Mouse (Mus musculus) mature B cell (primary cell): Measurements from ENCODE around the gene Ankrd17.

Experiments used
- in situ Hi-C: fragments of 300-500 bp; cut with MboI; formaldehyde crosslinking; loops from 2 replicates; pipeline ENCODE4 v1.14.3; 2019

The Ankrd17 gene

GRCm38 (mm10) chr5:90366121-90367066 lies at the start of gene Ankrd17:
Ankrd17 (minus strand) TSS chr5:90366577.
- in situ Hi-C loops, result no loop called here

GRCm38 (mm10) chr5:90414925-90415295 lies 48.5 kb upstream of the Ankrd17 start:
- in situ Hi-C loops, result no loop called here

DNA sequence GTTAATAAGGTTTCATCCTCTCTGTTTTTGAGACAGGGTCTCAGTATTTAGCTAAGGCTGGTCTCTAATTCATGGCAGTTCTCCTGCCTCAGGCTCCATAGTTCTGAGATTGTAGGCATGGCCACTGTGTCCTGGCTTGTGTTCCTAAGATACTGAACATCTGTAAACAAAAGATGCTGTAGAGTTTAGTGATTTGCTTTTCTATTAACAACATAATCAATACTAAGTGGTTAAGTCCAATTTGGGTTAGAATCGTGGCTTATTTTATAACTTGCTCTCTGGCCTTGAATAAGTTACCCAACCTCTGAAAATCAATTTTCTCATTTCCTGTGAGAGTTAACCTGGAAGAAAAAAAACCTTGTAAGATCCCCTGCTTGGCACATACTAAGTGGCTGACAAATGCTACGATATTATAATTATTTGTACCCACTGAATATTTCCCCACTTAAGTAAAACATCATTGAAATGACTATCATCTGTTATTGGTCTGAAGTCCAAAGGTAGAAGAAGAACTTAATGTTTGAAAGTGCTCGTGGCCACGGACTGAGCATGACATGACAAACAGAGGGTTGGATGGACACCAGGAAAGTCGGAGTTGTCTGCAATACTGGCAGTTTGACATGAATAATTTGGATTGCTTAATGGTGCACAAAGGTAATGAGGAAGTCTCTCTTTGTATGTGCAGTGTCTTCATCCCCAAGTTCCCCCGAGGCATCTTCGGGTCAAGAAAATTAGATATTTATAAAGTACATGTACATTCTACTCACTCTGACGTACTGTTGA lies 48.0 kb upstream of the Ankrd17 start:
- in situ Hi-C loops, result no loop called here

DNA sequence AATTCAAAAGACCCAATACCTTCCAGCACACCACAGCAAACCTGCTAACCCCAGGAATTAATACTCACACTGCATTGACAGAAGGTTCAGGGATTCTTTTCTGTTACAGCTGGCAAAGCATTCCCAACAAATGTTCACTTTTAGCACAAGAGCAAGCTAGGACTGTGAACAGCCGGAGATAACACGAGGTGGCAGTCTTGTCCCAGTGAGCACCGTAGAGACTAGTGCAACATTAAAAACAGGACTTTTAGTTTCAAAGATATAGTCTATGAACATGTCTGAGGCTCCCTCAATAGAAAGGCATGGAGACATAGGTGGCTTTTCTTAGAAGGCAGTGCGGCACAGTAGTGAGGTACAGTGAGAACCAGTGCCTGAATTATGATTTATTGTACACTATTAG lies 38.8 kb upstream of the Ankrd17 start:
- in situ Hi-C loops, result no loop called here

- in situ Hi-C loops, result no loop called here
These were observed 30.4 kb upstream of the Ankrd17 start for GRCm38 (mm10) chr5:90396817-90397216.

DNA sequence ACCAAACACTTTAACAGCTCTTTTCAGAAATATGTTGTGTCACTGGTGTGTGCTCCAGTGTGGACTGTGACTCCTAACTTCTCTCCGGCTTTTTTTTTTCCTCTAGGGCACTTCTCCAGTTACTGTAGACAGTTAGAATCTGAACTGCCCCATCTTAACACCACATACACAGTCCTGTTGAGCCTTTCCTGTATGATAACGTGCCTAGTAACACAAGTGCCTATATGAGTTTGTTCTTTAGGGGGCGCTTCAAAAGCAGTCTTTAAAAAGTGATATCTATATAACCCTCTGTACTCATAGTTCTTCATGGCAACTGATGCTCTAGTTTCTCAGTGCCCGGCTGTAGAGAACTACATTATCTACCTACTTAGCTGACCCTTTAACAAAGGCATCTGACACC lies 27.9 kb upstream of the Ankrd17 start:
- in situ Hi-C loops, result no loop called here

- in situ Hi-C loops, result no loop called here
These were observed 27.4 kb upstream of the Ankrd17 start for GRCm38 (mm10) chr5:90393764-90394163.

DNA sequence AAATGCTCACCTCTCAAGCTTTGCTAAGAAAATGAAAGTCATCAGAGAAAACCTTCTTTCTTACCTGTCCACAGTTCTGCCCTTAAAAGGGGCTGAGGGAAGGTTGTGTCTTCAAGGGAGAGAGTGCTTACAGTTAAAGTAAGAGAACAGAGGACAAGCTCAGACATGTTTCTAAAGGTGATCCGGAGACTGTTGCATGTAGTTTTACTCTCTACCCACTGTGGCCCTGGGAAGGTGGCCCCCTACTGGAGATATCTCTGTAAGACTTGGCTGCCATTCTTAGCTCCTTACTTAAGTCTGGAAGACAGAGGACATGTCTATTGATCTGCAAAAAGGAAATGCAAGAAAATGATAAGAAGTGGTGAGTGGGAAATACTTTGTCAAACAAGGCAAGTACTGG lies 16.7 kb upstream of the Ankrd17 start:
- in situ Hi-C loops, result no loop called here

DNA sequence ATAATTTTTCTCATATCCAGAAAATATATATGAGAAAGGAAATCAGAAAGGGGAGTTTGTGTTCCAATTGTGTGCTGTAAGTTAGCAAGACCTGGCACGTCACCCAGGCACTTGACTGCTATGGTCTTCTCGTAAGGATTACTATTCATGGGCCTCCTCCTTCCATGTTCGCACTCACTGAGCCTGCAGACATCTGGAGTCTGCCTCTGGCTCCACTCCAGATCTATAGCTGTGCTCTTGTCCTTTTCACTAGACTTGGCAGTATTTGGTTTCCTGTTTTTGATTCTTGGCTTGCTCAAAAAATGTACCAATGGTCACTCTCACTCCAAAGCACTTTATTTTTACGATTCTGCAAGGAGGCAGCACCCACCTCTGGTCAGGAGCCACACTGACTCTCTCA lies 15.1 kb upstream of the Ankrd17 start:
- in situ Hi-C loops, result no loop called here

DNA sequence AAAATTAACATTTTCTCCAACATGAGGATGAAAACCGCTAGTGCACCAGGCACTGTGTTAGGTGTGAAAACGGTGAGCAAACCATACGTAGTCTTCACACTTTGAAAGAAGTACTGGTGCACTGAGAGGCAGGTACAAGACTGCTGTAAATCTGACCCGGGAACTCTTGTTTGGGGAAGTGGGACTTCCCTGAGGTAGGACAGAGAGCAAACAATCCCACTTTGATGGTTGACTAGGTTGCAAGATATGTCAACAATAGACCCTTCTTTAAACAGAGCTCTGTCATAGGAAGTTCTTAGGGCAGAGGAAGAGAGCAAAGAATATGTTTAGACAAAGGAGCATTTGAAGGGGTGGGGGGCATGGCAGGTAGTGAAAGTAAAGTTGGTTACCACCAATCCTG lies 7.3 kb upstream of the Ankrd17 start:
- in situ Hi-C loops, result loop anchor here (5.0 kb wide), 1 partner anchor 151 kb away; the partner anchor contains the start of gene Cox18

GRCm38 (mm10) chr5:90370401-90370800 lies 4.0 kb upstream of the Ankrd17 start:
- in situ Hi-C loops, result loop anchor here (5.0 kb wide), 1 partner anchor 148 kb away; the partner anchor contains the start of gene Cox18

GRCm38 (mm10) chr5:90367067-90367303 lies 608 bp upstream of the Ankrd17 start, which contains the start of gene Gm9958:
Gm9958 (plus strand) TSS chr5:90367204.
- in situ Hi-C loops, result no loop called here

DNA sequence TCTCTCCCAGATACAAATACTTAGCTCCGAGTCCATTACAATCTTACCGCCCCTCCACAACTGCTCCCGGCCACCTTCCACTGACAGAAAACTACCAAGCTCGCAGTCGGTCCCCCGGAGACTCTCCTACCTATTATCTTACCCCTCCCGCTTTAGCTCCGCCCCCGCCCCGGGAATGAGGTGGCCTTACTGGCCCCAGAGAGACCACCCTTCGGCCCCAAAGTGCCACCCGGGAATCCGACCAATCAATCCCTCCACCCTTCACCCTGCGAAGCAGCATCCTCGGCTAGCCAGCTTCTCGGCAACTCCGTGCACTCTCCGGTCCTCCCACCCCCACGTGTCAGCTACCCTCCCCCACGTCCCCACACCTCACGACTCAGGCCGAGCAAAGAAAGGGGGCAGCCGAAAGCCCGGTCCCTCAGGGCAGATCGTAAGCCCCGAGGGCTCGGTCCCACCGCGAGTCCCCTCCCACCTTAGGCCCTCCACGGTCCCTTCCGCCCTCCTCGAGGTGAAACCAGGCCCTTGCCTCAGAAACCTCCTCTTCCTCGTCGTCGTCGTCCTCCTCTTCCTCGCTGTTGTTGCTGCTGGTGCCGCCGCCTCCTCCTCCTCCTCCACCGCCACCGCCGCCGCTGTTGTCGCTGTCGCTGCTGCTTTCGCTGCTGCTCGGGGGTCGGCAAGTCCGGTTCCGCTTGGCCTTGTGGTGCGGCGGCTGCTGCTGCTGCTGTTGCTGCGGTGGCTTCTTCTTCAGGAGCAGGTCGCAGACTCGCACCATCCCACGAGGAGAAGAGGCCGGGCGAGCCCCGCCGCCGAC lies 1.0 kb downstream of the Ankrd17 start:
- in situ Hi-C loops, result no loop called here

DNA sequence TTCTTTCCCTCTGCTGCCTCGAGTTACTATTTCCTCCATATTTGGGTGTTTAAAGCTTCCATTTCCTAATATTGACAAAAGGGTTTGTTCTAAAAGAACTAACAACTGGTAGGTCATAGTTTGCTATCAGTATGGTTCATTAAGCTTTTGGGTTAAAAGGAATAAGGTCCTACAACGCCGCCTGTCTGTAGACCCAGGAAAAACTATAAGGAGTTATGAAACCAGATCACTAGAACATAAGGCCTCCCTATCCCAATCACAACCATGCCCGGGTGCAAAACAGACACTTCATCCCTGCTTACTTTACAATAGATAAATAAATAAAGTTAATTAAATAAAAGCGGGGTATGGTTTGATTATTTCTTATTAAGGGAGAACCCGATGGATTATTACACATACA lies 1.9 kb downstream of the Ankrd17 start:
- in situ Hi-C loops, result no loop called here

DNA sequence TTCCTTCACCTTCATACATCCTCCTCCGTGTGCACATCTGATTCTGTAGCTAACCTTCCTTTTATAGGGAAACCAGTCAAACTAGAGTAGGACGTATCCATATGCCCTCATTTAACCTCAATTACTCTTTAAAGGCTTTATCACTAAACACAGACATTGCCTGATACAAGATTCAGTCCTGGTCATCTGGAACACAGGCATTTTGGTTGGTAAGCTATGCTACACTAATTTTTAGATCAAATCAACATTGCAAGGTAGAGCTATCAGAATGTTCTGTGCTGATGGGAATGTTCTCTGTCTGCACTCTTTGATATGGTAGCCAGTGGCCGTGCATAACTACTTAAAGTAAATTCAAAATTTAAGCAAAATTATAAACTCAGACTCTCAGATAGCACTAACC lies 10.6 kb downstream of the Ankrd17 start:
- in situ Hi-C loops, result no loop called here

DNA sequence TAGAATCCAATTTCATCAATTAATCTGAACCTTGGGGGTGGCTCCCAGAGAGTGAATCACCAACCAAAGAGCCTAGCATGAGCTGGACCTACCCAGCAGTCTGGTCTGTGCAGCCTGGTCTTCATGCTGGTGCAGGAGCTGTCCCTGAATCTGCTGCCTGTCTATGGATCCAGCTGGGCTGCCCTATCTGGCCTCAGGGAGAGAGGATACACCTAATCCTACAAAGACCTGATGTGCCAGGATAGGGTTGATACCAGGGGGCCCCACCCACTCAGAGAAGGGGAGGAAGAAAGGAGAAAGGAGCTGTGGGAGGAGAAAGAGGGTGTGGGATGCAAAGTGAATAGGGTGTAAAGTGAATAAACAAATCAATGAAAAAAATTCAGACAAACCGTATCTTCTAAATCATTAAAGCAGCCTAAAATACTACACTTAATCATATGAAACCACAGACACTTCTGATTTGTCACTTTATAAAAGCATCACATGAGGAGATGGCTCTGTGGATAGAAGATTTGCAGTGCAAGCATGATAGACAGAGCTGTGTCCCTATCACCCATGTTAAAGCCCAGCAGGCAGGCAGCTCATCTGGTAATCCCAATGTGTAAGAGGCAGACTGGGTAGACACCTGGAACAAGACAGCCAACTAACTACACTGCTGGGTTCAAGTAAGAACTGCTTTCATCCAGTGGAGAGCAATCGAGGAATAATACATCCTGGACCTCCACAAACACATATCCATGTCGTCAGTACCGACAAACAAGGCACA lies 12.6 kb downstream of the Ankrd17 start:
- in situ Hi-C loops, result no loop called here

DNA sequence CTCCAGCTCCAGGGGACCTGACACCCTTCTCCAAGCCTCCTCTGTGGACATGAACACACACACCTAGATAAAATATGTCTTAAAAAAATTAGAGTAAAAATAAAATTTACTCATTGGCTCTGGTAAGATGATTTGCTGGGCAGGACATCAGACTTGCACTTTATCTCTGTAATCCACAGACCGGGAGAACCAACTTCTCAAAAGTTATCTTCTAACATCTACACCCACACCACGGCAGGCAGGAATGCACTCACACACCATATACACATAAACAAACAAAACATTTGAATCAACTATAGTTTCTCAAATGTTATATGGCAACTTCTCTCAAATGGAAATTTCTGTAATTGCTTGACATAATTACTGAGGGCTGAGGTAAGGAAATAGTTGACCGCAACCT lies 19.5 kb downstream of the Ankrd17 start:
- in situ Hi-C loops, result no loop called here

DNA sequence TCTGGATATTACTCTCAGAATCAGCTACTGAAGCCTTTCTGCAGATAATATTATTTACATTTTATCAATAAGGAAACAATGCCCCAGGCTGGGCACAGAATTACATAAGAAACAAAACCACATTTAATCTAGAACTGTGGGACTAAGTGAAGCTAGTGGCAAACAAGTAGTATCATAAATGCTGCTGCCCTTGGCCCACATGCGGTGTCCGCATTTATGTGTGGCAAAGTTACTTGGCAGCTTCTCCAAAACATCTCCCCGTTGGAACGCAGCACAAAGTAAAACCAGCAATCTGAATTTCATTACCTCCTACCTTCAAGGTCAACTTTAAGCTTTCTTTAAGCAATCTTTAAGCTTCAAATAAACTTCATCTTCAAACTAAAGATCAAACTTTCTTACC lies 25.5 kb downstream of the Ankrd17 start:
- in situ Hi-C loops, result no loop called here

DNA sequence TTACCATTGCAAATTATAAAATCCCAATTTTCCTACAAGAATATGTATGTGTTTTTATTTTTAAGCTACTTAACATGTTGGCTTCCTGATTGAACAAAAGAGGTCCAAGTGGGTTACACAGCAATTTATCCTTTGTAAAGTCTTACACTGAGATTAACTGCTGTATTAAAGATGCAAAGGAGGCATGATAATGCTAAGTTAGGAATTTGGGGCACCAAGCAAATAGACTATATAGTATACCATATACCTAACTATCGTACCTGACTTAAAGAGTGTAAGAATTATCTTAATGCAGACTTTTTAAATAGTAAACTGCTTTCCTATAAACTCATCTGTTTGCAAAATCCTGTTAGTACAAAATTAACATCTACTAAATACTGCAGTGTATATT lies 26.4 kb downstream of the Ankrd17 start:
- in situ Hi-C loops, result no loop called here

DNA sequence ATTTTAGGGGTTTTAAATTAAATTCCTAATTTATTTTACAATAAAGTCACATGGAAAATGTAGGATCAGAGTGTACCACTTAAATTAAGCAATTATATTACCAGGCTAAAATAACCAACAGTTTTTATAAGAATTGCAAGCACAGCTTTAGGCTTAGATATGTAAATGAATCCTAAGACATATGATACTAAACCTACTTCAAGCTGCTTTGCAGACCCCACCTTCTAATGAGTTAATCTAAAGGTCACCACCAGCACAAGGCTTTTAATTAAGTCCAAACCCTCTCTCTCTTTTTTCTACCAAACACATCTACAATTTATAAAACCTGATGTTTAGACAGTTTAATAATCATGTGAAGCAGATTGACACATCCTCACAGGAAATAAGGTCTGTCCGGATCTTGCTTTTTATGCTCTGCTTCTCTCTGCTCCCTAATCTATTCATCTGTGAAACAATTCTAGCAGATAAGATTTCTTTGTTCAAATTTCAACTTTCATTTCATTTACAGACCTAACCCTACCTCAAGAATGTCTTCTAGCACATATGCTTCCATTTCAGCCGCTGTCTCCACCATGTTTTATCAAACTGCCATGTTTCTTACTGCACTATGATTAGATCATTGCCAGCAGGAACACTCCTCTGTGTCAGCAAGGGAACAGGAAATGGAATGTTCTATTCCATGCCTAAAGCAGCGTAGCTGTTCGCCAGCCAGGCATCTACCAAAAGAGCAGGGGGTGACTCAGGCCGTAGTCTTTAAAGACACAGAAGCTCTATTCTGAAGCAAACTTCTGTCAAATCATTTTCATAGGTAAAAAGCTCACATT lies 27.0 kb downstream of the Ankrd17 start:
- in situ Hi-C loops, result no loop called here
